Mouse (Mus musculus) layer of hippocampus, postnatal 10 days (tissue): ENCODE measurements around the gene Zfp750. TPM values are rescaled to one million over a fixed set of nuclear protein-coding genes. Genes with fewer than 3 reads are reported as not detected.

ENCODE experiments used
- DNase-seq, 2 experiments: peaks; one replicate each; pipeline ENCODE4 v3.0.0; 2021; ENCODE audit warnings: low spot score in 2 of 2
- total RNA-seq, 2 experiments: library from RNA; stranded (reverse); gene quantifications; 2 replicates each; pipeline ENCODE4 v1.2.3; 2021

The Zfp750 gene
- total RNA-seq, 2 experiments from 2014 or later, result not detected

DNA sequence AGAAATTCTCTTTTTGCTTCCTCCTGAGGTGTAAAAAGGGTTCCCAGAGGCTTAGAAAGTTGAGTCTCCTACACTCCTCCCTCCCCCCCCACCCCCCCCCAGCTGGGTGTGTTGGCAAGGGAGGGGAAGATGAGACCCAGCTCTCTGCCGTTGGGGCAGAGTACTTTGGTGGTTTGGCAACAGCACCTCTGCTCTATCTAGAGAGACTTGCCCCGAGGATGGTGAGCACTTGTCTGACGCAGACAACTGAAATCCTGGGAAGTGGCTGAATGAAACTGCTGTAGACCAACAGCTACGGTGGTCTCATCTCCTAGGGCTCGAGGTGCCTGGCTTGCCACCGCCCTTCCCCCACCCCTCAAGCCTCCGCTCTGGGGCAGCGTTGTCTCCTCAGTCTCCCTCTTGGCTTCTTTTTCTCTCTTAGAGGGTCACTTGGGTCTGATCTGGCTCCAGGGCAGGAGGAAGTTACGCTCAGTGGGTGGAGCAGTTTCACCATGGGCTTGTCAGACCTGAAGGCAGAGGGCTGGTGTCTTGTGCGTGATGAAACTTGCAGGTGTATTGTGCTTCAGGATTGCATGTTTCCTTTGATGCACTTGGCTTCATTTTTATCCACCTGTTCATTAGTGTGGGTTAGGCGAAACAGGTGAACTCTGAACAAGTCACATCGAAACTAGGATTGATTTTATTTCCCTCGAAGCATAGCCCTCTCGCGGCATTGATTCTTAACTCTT, 39.5 kb downstream of the Zfp750 start:
- no peak for DNase-seq

- DNase-seq, result peak; percentile 87
Measured at GRCm38 (mm10) chr11:121475699-121476415, 43.3 kb downstream of the Zfp750 start.

- DNase-seq, result no peak
Measured at GRCm38 (mm10) chr11:121474831-121475230, 44.3 kb downstream of the Zfp750 start.

DNA sequence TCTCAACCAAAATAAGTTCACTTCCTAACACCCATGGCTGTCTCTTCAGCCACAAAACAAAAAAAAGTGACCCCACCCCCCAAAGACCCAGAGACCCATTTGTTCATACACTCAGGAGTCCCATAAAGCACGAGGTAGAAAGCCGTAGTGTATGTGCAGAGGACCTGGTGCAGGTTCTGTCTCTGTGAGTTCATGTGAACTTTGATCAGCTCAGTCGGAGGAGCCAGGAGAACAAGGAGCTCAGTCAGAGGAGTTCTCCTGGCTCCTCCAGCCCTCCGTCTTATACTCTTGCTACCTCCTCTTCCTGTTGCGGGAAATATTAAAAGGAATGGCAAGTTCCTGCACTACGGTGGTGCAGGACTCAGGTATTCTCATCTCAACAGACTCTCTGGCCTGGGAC, 51.7 kb downstream of the Zfp750 start:
- no peak for DNase-seq

Other genes starting within 250 kb of the Zfp750 start
- 10 to 100 TPM; 53.7 to 64.0 TPM for gene Wdr45b, start 164.9 kb downstream of the Zfp750 start, total RNA-seq
- 10 to 100 TPM; 40.6 to 44.8 TPM for gene Rab40b, start 131.1 kb downstream of the Zfp750 start, total RNA-seq
- gene Fn3krp, start 97.9 kb downstream of the Zfp750 start, total RNA-seq, result 10 to 100 TPM; 29.9 to 32.0 TPM
- gene Fn3k, start 84.4 kb downstream of the Zfp750 start, total RNA-seq, result 10 to 100 TPM; 12.2 to 16.4 TPM
- gene Tbcd, start 67.4 kb downstream of the Zfp750 start, total RNA-seq, result 10 to 100 TPM; 60.4 to 65.8 TPM
- 1 to 10 TPM; 7.6 to 8.6 TPM for gene B3gntl1, start 153.8 kb upstream of the Zfp750 start, total RNA-seq
- gene Metrnl, start 182.2 kb upstream of the Zfp750 start, total RNA-seq, result 10 to 100 TPM; 13.1 to 14.3 TPM